Mouse (Mus musculus) embryo, embryonic 9.5 days (tissue): Measurements from ENCODE around the gene Slirp.

Source experiments
- DNase-seq: peaks from one replicate; pipeline ENCODE4 v3.0.0-alpha.2; 2017; ENCODE audit errors: extremely low spot score

Slirp gene

GRCm38 (mm10) chr12:87443700-87444122 is at the start of gene Slirp, which contains the start of gene Alkbh1:
Slirp (plus strand) TSS chr12:87443896.
Alkbh1 (minus strand) TSS chr12:87444017.
- DNase-seq = peak; percentile 91

- DNase-seq = no peak
Measured at GRCm38 (mm10) chr12:87394316-87394715, 49.4 kb upstream of the Slirp start.

- no peak for DNase-seq
Measured at GRCm38 (mm10) chr12:87397126-87397525, 46.6 kb upstream of the Slirp start.

GRCm38 (mm10) chr12:87397811-87398417 is 45.8 kb upstream of the Slirp start:
- no peak for DNase-seq

- DNase-seq = no peak
Measured at GRCm38 (mm10) chr12:87399119-87399819, 44.4 kb upstream of the Slirp start.

GRCm38 (mm10) chr12:87401883-87402282 is 41.8 kb upstream of the Slirp start:
- DNase-seq = no peak

GRCm38 (mm10) chr12:87405165-87405564 is 38.5 kb upstream of the Slirp start:
- DNase-seq = no peak

GRCm38 (mm10) chr12:87405721-87406120 is 38.0 kb upstream of the Slirp start:
- no peak for DNase-seq

GRCm38 (mm10) chr12:87407869-87408605 is 35.7 kb upstream of the Slirp start:
- no peak for DNase-seq

- DNase-seq = no peak
Measured at GRCm38 (mm10) chr12:87409123-87409522, 34.6 kb upstream of the Slirp start.

GRCm38 (mm10) chr12:87410999-87411398 is 32.7 kb upstream of the Slirp start:
- no peak for DNase-seq

- DNase-seq = peak; percentile 68
Measured at GRCm38 (mm10) chr12:87413179-87413790, 30.4 kb upstream of the Slirp start.

GRCm38 (mm10) chr12:87415358-87415757 is 28.3 kb upstream of the Slirp start:
- no peak for DNase-seq

- peak; percentile 62 for DNase-seq
Measured at GRCm38 (mm10) chr12:87416690-87417089, 27.0 kb upstream of the Slirp start.

GRCm38 (mm10) chr12:87418921-87419320 is 24.8 kb upstream of the Slirp start:
- DNase-seq = no peak

- DNase-seq = no peak
Measured at GRCm38 (mm10) chr12:87419974-87420485, 23.7 kb upstream of the Slirp start.

- DNase-seq = no peak
Measured at GRCm38 (mm10) chr12:87421708-87422507, 21.8 kb upstream of the Slirp start.

- no peak for DNase-seq
Measured at GRCm38 (mm10) chr12:87423700-87424099, 20.0 kb upstream of the Slirp start.

- DNase-seq = no peak
Measured at GRCm38 (mm10) chr12:87424516-87424915, 19.2 kb upstream of the Slirp start.

GRCm38 (mm10) chr12:87426354-87427031 is 17.2 kb upstream of the Slirp start:
- no peak for DNase-seq

GRCm38 (mm10) chr12:87428295-87428694 is 15.4 kb upstream of the Slirp start:
- DNase-seq = no peak
